1 mouse cellular context compared by ENCODE assay signal in genomic region chr4:131879692-131880091, GRCm38 (mm10).
TF ChIP-seq lines count a peak whose summit lies in the region.

No protein-coding gene starts in this region.

TF ChIP-seq in CH12.LX, 34 proteins besides CTCF, POLR2A, EP300 and RAD21:
- TF ChIP-seq GABPA (IDR thresholded peaks at IDR 0.05; ENCODE audit: insufficient replicate concordance, low read depth, low read length) (no peak), KAT2A (IDR thresholded peaks at IDR 0.05; ENCODE audit: insufficient replicate concordance, low read length) (no peak), IRF4 (IDR thresholded peaks at IDR 0.05; ENCODE audit: low read depth, low read length) (no peak), ZMIZ1 (IDR thresholded peaks at IDR 0.05; ENCODE audit: low read depth, low read length) (no peak), TCF12 (IDR thresholded peaks at IDR 0.05; ENCODE audit: low read depth, low read length) (no peak), ELF1 (IDR thresholded peaks at IDR 0.05; ENCODE audit: low read depth, low read length) (no peak), USF2 (conservative IDR thresholded peaks at IDR 0.05; ENCODE audit: low read depth, low read length) (no peak), E2F4 (IDR thresholded peaks at IDR 0.05; ENCODE audit: insufficient replicate concordance, low read depth, low read length) (no peak), TBP (conservative IDR thresholded peaks at IDR 0.05; ENCODE audit: low read depth, low read length) (no peak), NELFE (IDR thresholded peaks at IDR 0.05; ENCODE audit: low read depth, low read length) (no peak), MAZ (IDR thresholded peaks at IDR 0.05; ENCODE audit: low read depth, low read length) (no peak), MYC (IDR thresholded peaks at IDR 0.05; ENCODE audit: low read depth, low read length) (no peak), BHLHE40 (IDR thresholded peaks at IDR 0.05; ENCODE audit: low read depth, low read length) (no peak)
